Comparison of ENCODE assay signal across 25 mouse cellular contexts in the genomic region with DNA sequence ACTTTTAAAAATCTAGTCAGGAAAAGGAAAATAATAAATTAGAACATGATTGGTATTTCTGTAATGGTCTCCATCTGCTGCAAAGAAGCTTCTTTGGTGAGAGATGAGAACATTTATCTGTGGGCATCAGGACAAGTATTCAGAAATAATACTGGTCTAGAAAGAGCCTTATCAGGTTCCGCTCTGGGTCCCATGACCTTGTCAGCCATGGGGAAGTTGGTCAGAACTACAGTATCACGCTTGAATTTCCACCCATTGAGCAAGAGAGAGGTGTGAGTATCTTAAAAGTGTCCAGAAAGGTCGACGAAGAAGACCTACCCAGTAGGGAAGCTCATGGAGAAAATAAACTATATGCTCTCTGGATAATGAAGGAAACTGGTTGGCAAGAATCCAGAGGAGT. TPM values are rescaled to one million over a fixed set of nuclear protein-coding genes. Genes with fewer than 3 reads are reported as not detected.
"Had no signal": no experiment of that assay in that cellular context is flagged by ENCODE, and none has a peak within 500 bp of the region (broad histone marks: within the 10 kb centered on the region; RNA-seq: fewer than 3 reads in every experiment).

No protein-coding gene starts in this region.

- H3K4me3 ChIP-seq: gastrocnemius, adult 2 months; heart, embryonic 13.5 days; heart, embryonic 15.5 days; hindbrain, embryonic 13.5 days; hindbrain, embryonic 15.5 days; intestine, embryonic 15.5 days; layer of hippocampus, adult 2 months; left cerebral cortex, adult 2 months; limb, embryonic 10.5 days; limb, embryonic 12.5 days had no signal

- H3K4me1 ChIP-seq: heart, embryonic 13.5 days; heart, embryonic 15.5 days; hindbrain, embryonic 13.5 days; hindbrain, embryonic 15.5 days; intestine, embryonic 15.5 days; limb, embryonic 10.5 days; limb, embryonic 12.5 days had no signal

- H3K27me3 ChIP-seq: heart, embryonic 13.5 days; heart, embryonic 15.5 days; hindbrain, embryonic 13.5 days; hindbrain, embryonic 15.5 days; intestine, embryonic 15.5 days; limb, embryonic 12.5 days had no signal

- DNase-seq: gastrocnemius, adult 2 months; gastrocnemius, postnatal 10 days; gastrocnemius, postnatal 25 days; heart, adult 18-20 months; heart, postnatal 14 days; heart, postnatal 36 days; kidney, adult 18-20 months; kidney, adult 8-10 months; kidney, postnatal 10 days; kidney, postnatal 25 days; kidney, postnatal 4 days; liver had no signal

- ATAC-seq: inflammation-experienced regulatory T-cells, adult 6 months; intestine, embryonic 15.5 days; intestine, postnatal 0 days had no signal

- H3K36me3 ChIP-seq: heart, embryonic 13.5 days; heart, embryonic 15.5 days; hindbrain, embryonic 13.5 days; hindbrain, embryonic 15.5 days; intestine, embryonic 15.5 days; limb, embryonic 10.5 days; limb, embryonic 12.5 days had no signal

- H3K4me2 ChIP-seq: heart, embryonic 11.5 days; heart, embryonic 13.5 days; heart, embryonic 15.5 days; hindbrain, embryonic 13.5 days; hindbrain, embryonic 15.5 days; intestine, embryonic 15.5 days; limb, embryonic 12.5 days; liver, embryonic 11.5 days had no signal

- H3K9ac ChIP-seq: heart, embryonic 13.5 days; heart, embryonic 15.5 days; hindbrain, embryonic 13.5 days; hindbrain, embryonic 15.5 days; intestine, embryonic 15.5 days; limb, embryonic 12.5 days had no signal

- H3K27ac ChIP-seq: gastrocnemius, adult 2 months; heart, embryonic 13.5 days; heart, embryonic 15.5 days; hindbrain, embryonic 13.5 days; hindbrain, embryonic 15.5 days; intestine, embryonic 15.5 days; layer of hippocampus, adult 2 months; left cerebral cortex, adult 2 months; limb, embryonic 10.5 days; limb, embryonic 12.5 days had no signal

- H3K9me3 ChIP-seq: heart, embryonic 13.5 days; heart, embryonic 15.5 days; hindbrain, embryonic 13.5 days; hindbrain, embryonic 15.5 days; intestine, embryonic 15.5 days; limb, embryonic 10.5 days; limb, embryonic 12.5 days had no signal

RNA-seq across cellular contexts. Expression of a gene that starts 46.6 kb away (rescaled TPM):
- polyA plus RNA-seq: inflammation-experienced regulatory T-cells, adult 6 months had no signal
